Mouse (Mus musculus) liver, postnatal 0 days (tissue): ENCODE data around the gene Fitm2. TPM values are rescaled to one million over a fixed set of nuclear protein-coding genes. Genes with fewer than 3 reads are reported as not detected.

Experiments used
- ATAC-seq: fragments of 200-750 bp; cut with Nextera tagmentation; 2 replicates; pipeline ENCODE4 v1.8.0; 2017; ENCODE audit warnings: mild to moderate bottlenecking, moderate library complexity
- DNase-seq: peaks from one replicate; pipeline ENCODE4 v3.0.0-alpha.2; 2016
- H3K27ac ChIP-seq: fragments of 300-500 bp; sonication (generic); 2 replicates; pipeline ENCODE4 v1.5.1; 2014; ENCODE audit warnings: antibody characterized with exemption, moderate library complexity, mild to moderate bottlenecking, low read depth
- H3K27me3 ChIP-seq: fragments of 300-500 bp; sonication (generic); 2 replicates; pipeline ENCODE4 v1.6.1; 2014; ENCODE audit warnings: low read length, control low read depth, mixed read lengths; ENCODE audit not compliant: insufficient read depth
- H3K36me3 ChIP-seq: fragments of 300-500 bp; sonication (generic); replicated peaks from 2 replicates; pipeline ENCODE4 v1.6.1; 2014; ENCODE audit warnings: mild to moderate bottlenecking, control low read depth, low read length, moderate library complexity, mixed read lengths; ENCODE audit not compliant: insufficient read depth
- H3K4me1 ChIP-seq: fragments of 300-500 bp; sonication (generic); 2 replicates; pipeline ENCODE4 v1.6.1; 2014; ENCODE audit warnings: antibody characterized with exemption, mild to moderate bottlenecking, control low read depth; ENCODE audit not compliant: insufficient read depth
- H3K4me2 ChIP-seq: fragments of 300-500 bp; sonication (generic); 2 replicates; pipeline ENCODE4 v1.6.1; 2014; ENCODE audit warnings: low read depth, mild to moderate bottlenecking, low read length, moderate library complexity, mixed read lengths
- H3K4me3 ChIP-seq: fragments of 300-500 bp; sonication (generic); 2 replicates; pipeline ENCODE4 v1.5.1; 2014; ENCODE audit warnings: low read depth, low read length
- H3K9ac ChIP-seq: fragments of 300-500 bp; sonication (generic); replicated peaks from 2 replicates; pipeline ENCODE4 v1.6.1; 2014; ENCODE audit warnings: mild to moderate bottlenecking, moderate library complexity
- H3K9me3 ChIP-seq: fragments of 300-500 bp; sonication (generic); 2 replicates; pipeline ENCODE4 v1.6.1; 2016; ENCODE audit warnings: mild to moderate bottlenecking, control low read depth, low read length, mixed read lengths
- CTCF ChIP-seq: sonication (generic); IDR thresholded peaks from 2 replicates; pipeline ENCODE4 v1.5.1; 2016; ENCODE audit warnings: antibody characterized with exemption, low read depth
- EP300 ChIP-seq: IDR thresholded peaks from 2 replicates; pipeline ENCODE4 v1.6.1; 2016; ENCODE audit warnings: antibody characterized with exemption, low read depth, mild to moderate bottlenecking
- WGBS: fragments of 180-500 bp; shearing (Covaris S2); extraction: QIAGEN DNeasy Blood & Tissue Kit; methylation state at CpG from one replicate; pipeline ENCODE4 v1.1.7; 2014; ENCODE audit not compliant: insufficient replicate concordance; 5-methylcytosine and 5-hydroxymethylcytosine counted together
- polyA plus RNA-seq: library from polyadenylated mRNA; unstranded; fragments of >200 nt; fragmentation: Nextera tagmentation; extraction: Ambion mirVana; gene quantifications from 2 replicates; pipeline ENCODE4 v1.2.1, GENCODE M21; 2015

The Fitm2 gene
- polyA plus RNA-seq, result 15.1 and 16.9 TPM in 2 replicates

GRCm38 (mm10) chr2:163472466-163472851, at the start of gene Fitm2:
Gene Fitm2 (minus strand): TSS chr2:163472629.
- peak within 1 kb of the TSS; percentile 73 for H3K27ac ChIP-seq
- under 1% methylated on average over 29 of the region's 30 CpGs for WGBS

GRCm38 (mm10) chr2:163506300-163507004, 34.0 kb upstream of the Fitm2 start, which contains the start of gene Hnf4a:
Gene Hnf4a (plus strand): TSS chr2:163506808.
- ATAC-seq (peak; percentile 82), DNase-seq (peak; percentile 48)
- Histone ChIP-seq H3K36me3 (no peaks in the 10 kb centered on the region), H3K4me1 (no peaks in the 10 kb centered on the region), H3K27me3 (no peaks in the 10 kb centered on the region), H3K9me3 (no peaks in the 10 kb centered on the region), H3K4me2 (peak within 1 kb of the TSS; percentile 60), H3K4me3 (peak within 1 kb of the TSS; percentile 47), H3K9ac (peak within 1 kb of the TSS; percentile 35; the same call in 1 of the 2 replicates), H3K27ac (no peak within 1 kb of the TSS)
- TF ChIP-seq CTCF, result no peak
- no peak for TF ChIP-seq EP300
- WGBS, result 53% methylated on average over 10 of the region's 10 CpGs

More at GRCm38 (mm10) chr2:163472466-163472851, at the start of gene Fitm2:
- TF ChIP-seq CTCF (peak; percentile 100), EP300 (no peak)
- ATAC-seq, result peak; percentile 95
- peak within 1 kb of the TSS; percentile 77 for H3K4me3 ChIP-seq
- peaks cover 11% of the 10 kb centered on the region; the same call in 1 of the 2 replicates for H3K36me3 ChIP-seq
- peak within 1 kb of the TSS; percentile 78 for H3K9ac ChIP-seq
- no peaks in the 10 kb centered on the region for H3K27me3 ChIP-seq
- DNase-seq, result peak; percentile 98
- H3K9me3 ChIP-seq, result no peaks in the 10 kb centered on the region
- H3K4me2 ChIP-seq, result peak within 1 kb of the TSS; percentile 91
- H3K4me1 ChIP-seq, result peaks cover 7% of the 10 kb centered on the region; the same call in 1 of the 2 replicates

- no peak for ATAC-seq
- H3K9ac ChIP-seq, result no peak overlapping the region
- H3K4me3 ChIP-seq, result no peak overlapping the region
- WGBS, result 69% methylated on average over 7 of the region's 7 CpGs
- H3K36me3 ChIP-seq, result no peaks in the 10 kb centered on the region
- H3K27me3 ChIP-seq, result no peaks in the 10 kb centered on the region
- H3K27ac ChIP-seq, result no peak overlapping the region
- TF ChIP-seq CTCF, result no peak
- TF ChIP-seq EP300, result no peak
- no peaks in the 10 kb centered on the region for H3K9me3 ChIP-seq
- no peak for DNase-seq
- no peak overlapping the region for H3K4me2 ChIP-seq
- no peaks in the 10 kb centered on the region for H3K4me1 ChIP-seq
Observed at GRCm38 (mm10) chr2:163503191-163503590, 30.8 kb upstream of the Fitm2 start.

- Histone ChIP-seq H3K9me3 (no peaks in the 10 kb centered on the region), H3K4me1 (no peaks in the 10 kb centered on the region), H3K4me2 (no peak overlapping the region), H3K27ac (no peak overlapping the region), H3K9ac (no peak overlapping the region), H3K36me3 (no peaks in the 10 kb centered on the region), H3K27me3 (no peaks in the 10 kb centered on the region), H3K4me3 (no peak overlapping the region)
- TF ChIP-seq CTCF (no peak), EP300 (no peak)
- no peak for DNase-seq
- ATAC-seq, result no peak
- 58% methylated on average over 2 of the region's 2 CpGs for WGBS
Observed at GRCm38 (mm10) chr2:163502219-163502618, 29.8 kb upstream of the Fitm2 start.

GRCm38 (mm10) chr2:163494456-163494855, 22.0 kb upstream of the Fitm2 start:
- no peaks in the 10 kb centered on the region for H3K36me3 ChIP-seq
- ATAC-seq, result no peak
- H3K4me1 ChIP-seq, result no peaks in the 10 kb centered on the region
- no peak for DNase-seq
- H3K9me3 ChIP-seq, result no peaks in the 10 kb centered on the region
- no peak overlapping the region for H3K9ac ChIP-seq
- no peaks in the 10 kb centered on the region for H3K27me3 ChIP-seq
- no peak overlapping the region for H3K27ac ChIP-seq
- no peak overlapping the region for H3K4me2 ChIP-seq
- no peak overlapping the region for H3K4me3 ChIP-seq
- WGBS, result 41% methylated on average over 6 of the region's 6 CpGs
- no peak for TF ChIP-seq CTCF
- TF ChIP-seq EP300, result no peak

- no peaks in the 10 kb centered on the region for H3K4me1 ChIP-seq
- 29% methylated on average over 5 of the region's 5 CpGs for WGBS
- no peak for ATAC-seq
- H3K27me3 ChIP-seq, result no peaks in the 10 kb centered on the region
- TF ChIP-seq CTCF (no peak), EP300 (no peak)
- H3K4me2 ChIP-seq, result no peak overlapping the region
- DNase-seq, result no peak
- H3K27ac ChIP-seq, result no peak overlapping the region
- H3K9ac ChIP-seq, result no peak overlapping the region
- H3K4me3 ChIP-seq, result no peak overlapping the region
- H3K9me3 ChIP-seq, result no peaks in the 10 kb centered on the region
- H3K36me3 ChIP-seq, result no peaks in the 10 kb centered on the region
Observed at GRCm38 (mm10) chr2:163493976-163494375, 21.5 kb upstream of the Fitm2 start.
